Mouse (Mus musculus): Measurements from ENCODE around the gene Nr1h2. TPM values are rescaled to one million over a fixed set of nuclear protein-coding genes. Genes with fewer than 3 reads are reported as not detected.

Nr1h2 gene
- polyA plus RNA-seq, 1 experiment from 2014 or later: 65.6 TPM

DNA sequence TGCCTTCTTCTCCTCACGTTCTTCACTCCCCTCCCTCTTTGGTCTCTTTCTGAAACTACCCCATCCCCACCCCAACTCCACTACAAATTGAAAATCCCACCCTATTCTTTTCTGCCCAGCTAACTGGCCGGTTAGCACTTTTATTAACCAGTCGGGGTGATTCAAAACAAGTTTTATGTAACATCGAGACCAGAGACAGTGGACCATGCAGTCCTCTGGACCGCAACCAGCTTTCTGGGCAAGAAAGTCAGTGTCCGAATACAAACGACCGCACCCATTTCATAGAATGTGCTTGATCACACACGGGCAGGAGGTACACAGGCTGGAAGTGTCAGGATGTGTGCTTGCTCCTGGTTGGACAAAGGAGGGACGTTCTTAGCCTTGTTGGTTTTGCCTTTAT is 10.7 kb upstream of the Nr1h2 start:
- no peaks in the 10 kb centered on the region for H3K9me3 ChIP-seq (ENCODE audit: control insufficient read depth, low read length)
- H3K27me3 ChIP-seq (replicated peaks; ENCODE audit: control insufficient read depth, insufficient read depth, low read length): peaks cover 2% of the 10 kb centered on the region; the same call in 1 of the 2 replicates
- H3K4me1 ChIP-seq (replicated peaks; ENCODE audit: control insufficient read depth, insufficient read depth, low read length): no peaks in the 10 kb centered on the region
- 77% methylated on average over 10 of the region's 10 CpGs for WGBS
- no peak overlapping the region for H3K4me2 ChIP-seq
- H3K4me3 ChIP-seq (ENCODE audit: low read depth, low read length): no peak overlapping the region
- no peak for ATAC-seq (replicated peaks; ENCODE audit: low FRiP score)
- no peak for DNase-seq (ENCODE audit: low spot score)
- H3K27ac ChIP-seq (ENCODE audit: low read depth, low read length): no peak overlapping the region
- H3K36me3 ChIP-seq (ENCODE audit: control insufficient read depth, insufficient read depth, low read length): no peaks in the 10 kb centered on the region
- no peak overlapping the region for H3K9ac ChIP-seq (ENCODE audit: low read depth, low read length)

GRCm38 (mm10) chr7:44563284-44563683 is 9.5 kb upstream of the Nr1h2 start:
- no peak overlapping the region for H3K4me2 ChIP-seq
- no peaks in the 10 kb centered on the region; the same call in 1 of the 2 replicates for H3K27me3 ChIP-seq (replicated peaks; ENCODE audit: control insufficient read depth, insufficient read depth, low read length)
- H3K4me3 ChIP-seq (ENCODE audit: low read depth, low read length): no peak overlapping the region
- H3K27ac ChIP-seq (ENCODE audit: low read depth, low read length): no peak overlapping the region
- no peaks in the 10 kb centered on the region for H3K36me3 ChIP-seq (ENCODE audit: control insufficient read depth, insufficient read depth, low read length)
- no peaks in the 10 kb centered on the region for H3K4me1 ChIP-seq (replicated peaks; ENCODE audit: control insufficient read depth, insufficient read depth, low read length)
- H3K9me3 ChIP-seq (ENCODE audit: control insufficient read depth, low read length): no peaks in the 10 kb centered on the region
- 38% methylated on average over 8 of the region's 8 CpGs for WGBS
- no peak overlapping the region for H3K9ac ChIP-seq (ENCODE audit: low read depth, low read length)
- ATAC-seq (replicated peaks; ENCODE audit: low FRiP score) (no peak), DNase-seq (ENCODE audit: low spot score) (no peak)

- ATAC-seq (replicated peaks; ENCODE audit: low FRiP score): no peak
- peak; percentile 58 for DNase-seq (ENCODE audit: low spot score)
Measured at GRCm38 (mm10) chr7:44560435-44561400, 7.0 kb upstream of the Nr1h2 start.

GRCm38 (mm10) chr7:44557629-44558028 is 3.9 kb upstream of the Nr1h2 start:
- Histone ChIP-seq H3K4me3 (ENCODE audit: low read depth, low read length) (no peak overlapping the region), H3K4me1 (replicated peaks; ENCODE audit: control insufficient read depth, insufficient read depth, low read length) (peaks cover 11% of the 10 kb centered on the region; the same call in 1 of the 2 replicates), H3K4me2 (no peak overlapping the region), H3K27ac (ENCODE audit: low read depth, low read length) (no peak overlapping the region), H3K36me3 (ENCODE audit: control insufficient read depth, insufficient read depth, low read length) (no peaks in the 10 kb centered on the region), H3K9ac (ENCODE audit: low read depth, low read length) (no peak overlapping the region), H3K27me3 (replicated peaks; ENCODE audit: control insufficient read depth, insufficient read depth, low read length) (no peaks in the 10 kb centered on the region), H3K9me3 (ENCODE audit: control insufficient read depth, low read length) (no peaks in the 10 kb centered on the region)
- 67% methylated on average over 2 of the region's 2 CpGs for WGBS
- ATAC-seq (replicated peaks; ENCODE audit: low FRiP score): no peak
- no peak for DNase-seq (ENCODE audit: low spot score)

More at GRCm38 (mm10) chr7:44560435-44561400, 7.0 kb upstream of the Nr1h2 start:
- no peaks in the 10 kb centered on the region for H3K27me3 ChIP-seq (replicated peaks; ENCODE audit: control insufficient read depth, insufficient read depth, low read length)
- no peak overlapping the region for H3K4me3 ChIP-seq (ENCODE audit: low read depth, low read length)
- 54% methylated on average over 18 of the region's 18 CpGs for WGBS
- 0 out of 2 replicates have a peak, but pooled peaks cover 4% of the 10 kb centered on the region for H3K4me1 ChIP-seq (replicated peaks; ENCODE audit: control insufficient read depth, insufficient read depth, low read length)
- no peaks in the 10 kb centered on the region for H3K36me3 ChIP-seq (ENCODE audit: control insufficient read depth, insufficient read depth, low read length)
- H3K27ac ChIP-seq (ENCODE audit: low read depth, low read length): no peak overlapping the region
- H3K9me3 ChIP-seq (ENCODE audit: control insufficient read depth, low read length): no peaks in the 10 kb centered on the region
- no peak overlapping the region for H3K4me2 ChIP-seq
- no peak overlapping the region for H3K9ac ChIP-seq (ENCODE audit: low read depth, low read length)

- peak; percentile 74 for ATAC-seq (replicated peaks; ENCODE audit: low FRiP score)
- WGBS: under 1% methylated on average over 31 of the region's 32 CpGs
Measured at GRCm38 (mm10) chr7:44553196-44553764, 471 bp downstream of the Nr1h2 start.

GRCm38 (mm10) chr7:44552141-44552908 is 1.4 kb downstream of the Nr1h2 start:
- H3K4me3 ChIP-seq (ENCODE audit: low read depth, low read length): peak overlapping the region; percentile 69
- peaks cover 17% of the 10 kb centered on the region for H3K4me1 ChIP-seq (replicated peaks; ENCODE audit: control insufficient read depth, insufficient read depth, low read length)
- peak overlapping the region; percentile 14; the same call in 1 of the 2 replicates for H3K9ac ChIP-seq (ENCODE audit: low read depth, low read length)
- H3K27ac ChIP-seq (ENCODE audit: low read depth, low read length): no peak overlapping the region
- H3K27me3 ChIP-seq (replicated peaks; ENCODE audit: control insufficient read depth, insufficient read depth, low read length): no peaks in the 10 kb centered on the region
- peaks cover 27% of the 10 kb centered on the region for H3K36me3 ChIP-seq (ENCODE audit: control insufficient read depth, insufficient read depth, low read length)
- H3K4me2 ChIP-seq: peak overlapping the region; percentile 76
- no peak for ATAC-seq (replicated peaks; ENCODE audit: low FRiP score)
- no peak for DNase-seq (ENCODE audit: low spot score)
- no peaks in the 10 kb centered on the region for H3K9me3 ChIP-seq (ENCODE audit: control insufficient read depth, low read length)
- 84% methylated on average over 31 of the region's 31 CpGs for WGBS

More at GRCm38 (mm10) chr7:44553196-44553764, 471 bp downstream of the Nr1h2 start:
- DNase-seq (ENCODE audit: low spot score): peak; percentile 83
- Histone ChIP-seq H3K9ac (ENCODE audit: low read depth, low read length) (peak overlapping the region; percentile 77), H3K36me3 (ENCODE audit: control insufficient read depth, insufficient read depth, low read length) (peaks cover 27% of the 10 kb centered on the region), H3K4me2 (peak overlapping the region; percentile 76), H3K4me1 (replicated peaks; ENCODE audit: control insufficient read depth, insufficient read depth, low read length) (peaks cover 12% of the 10 kb centered on the region; the same call in 1 of the 2 replicates), H3K27me3 (replicated peaks; ENCODE audit: control insufficient read depth, insufficient read depth, low read length) (no peaks in the 10 kb centered on the region), H3K4me3 (ENCODE audit: low read depth, low read length) (peak overlapping the region; percentile 69), H3K27ac (ENCODE audit: low read depth, low read length) (peak overlapping the region; percentile 97), H3K9me3 (ENCODE audit: control insufficient read depth, low read length) (no peaks in the 10 kb centered on the region)

DNA sequence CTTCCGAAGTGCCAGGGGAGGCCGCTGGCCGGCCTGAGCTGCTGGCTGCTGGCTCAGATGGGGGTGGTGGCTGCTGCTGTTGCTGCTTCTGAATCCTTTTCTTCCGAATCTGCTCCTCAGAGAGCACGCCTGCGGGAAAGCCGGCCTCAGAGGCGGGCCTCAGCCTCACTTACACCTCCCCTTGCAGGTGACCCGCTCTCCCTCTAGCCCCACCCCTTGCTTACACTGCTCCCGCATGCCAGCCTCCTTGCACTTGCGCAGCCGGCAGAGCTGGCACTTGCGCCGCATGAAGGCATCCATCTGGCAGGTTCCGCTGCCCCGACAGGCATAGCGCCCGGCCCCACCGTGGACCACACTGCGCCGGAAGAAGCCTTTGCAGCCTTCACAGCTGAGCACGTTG is 2.0 kb downstream of the Nr1h2 start:
- no peaks in the 10 kb centered on the region for H3K27me3 ChIP-seq (replicated peaks; ENCODE audit: control insufficient read depth, insufficient read depth, low read length)
- H3K4me3 ChIP-seq (ENCODE audit: low read depth, low read length): no peak overlapping the region
- ATAC-seq (replicated peaks; ENCODE audit: low FRiP score) (no peak), DNase-seq (ENCODE audit: low spot score) (no peak)
- H3K4me2 ChIP-seq: no peak overlapping the region
- WGBS: 89% methylated on average over 22 of the region's 22 CpGs
- no peak overlapping the region for H3K27ac ChIP-seq (ENCODE audit: low read depth, low read length)
- no peak overlapping the region for H3K9ac ChIP-seq (ENCODE audit: low read depth, low read length)
- peaks cover 27% of the 10 kb centered on the region for H3K36me3 ChIP-seq (ENCODE audit: control insufficient read depth, insufficient read depth, low read length)
- peaks cover 22% of the 10 kb centered on the region for H3K4me1 ChIP-seq (replicated peaks; ENCODE audit: control insufficient read depth, insufficient read depth, low read length)
- no peaks in the 10 kb centered on the region for H3K9me3 ChIP-seq (ENCODE audit: control insufficient read depth, low read length)

DNA sequence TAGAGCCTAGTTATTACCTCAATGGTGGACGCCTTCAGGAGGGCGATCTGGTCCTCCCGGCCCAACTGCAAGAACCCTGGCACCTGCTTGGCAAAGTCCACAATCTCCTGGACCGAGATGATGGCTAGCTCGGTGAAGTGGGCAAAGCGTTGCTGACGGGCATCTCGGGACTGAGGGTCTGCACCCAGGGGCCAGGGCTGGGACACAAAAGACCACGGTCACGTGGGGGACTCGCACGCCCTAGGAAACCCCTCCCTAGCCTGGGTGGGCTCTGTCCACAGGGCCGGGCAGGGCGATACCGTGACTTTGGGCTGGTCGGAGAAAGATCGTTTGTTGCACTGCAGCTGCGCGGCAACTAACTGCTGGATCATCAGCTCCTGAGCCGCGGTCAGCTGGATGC is 2.5 kb downstream of the Nr1h2 start:
- H3K27me3 ChIP-seq (replicated peaks; ENCODE audit: control insufficient read depth, insufficient read depth, low read length): no peaks in the 10 kb centered on the region
- ATAC-seq (replicated peaks; ENCODE audit: low FRiP score): no peak
- H3K9me3 ChIP-seq (ENCODE audit: control insufficient read depth, low read length): peaks cover 2% of the 10 kb centered on the region; the same call in 1 of the 2 replicates
- H3K27ac ChIP-seq (ENCODE audit: low read depth, low read length): 0 out of 2 replicates have a peak overlapping the region, but pooled peaks have one; percentile 19
- no peak overlapping the region for H3K4me3 ChIP-seq (ENCODE audit: low read depth, low read length)
- H3K4me1 ChIP-seq (replicated peaks; ENCODE audit: control insufficient read depth, insufficient read depth, low read length): peaks cover 19% of the 10 kb centered on the region
- DNase-seq (ENCODE audit: low spot score): no peak
- H3K4me2 ChIP-seq: no peak overlapping the region
- peaks cover 27% of the 10 kb centered on the region for H3K36me3 ChIP-seq (ENCODE audit: control insufficient read depth, insufficient read depth, low read length)
- no peak overlapping the region for H3K9ac ChIP-seq (ENCODE audit: low read depth, low read length)
- WGBS: 93% methylated on average over 21 of the region's 21 CpGs

All from liver, embryonic 11.5 days (tissue).